Mouse (Mus musculus): ENCODE measurements at regions not wholly inside any gene's neighbourhood (a gene's known extent, or its start where the extent isn't known, plus 50 kb on each side); places are given as distances from the start of the nearest gene placed in this dataset.

- peak in 1 of 2 experiments; percentile 12 for DNase-seq (ENCODE audit: low spot score in 2 of 2)
Measured at GRCm38 (mm10) chr6:79099051-79099450, 630.4 kb upstream of the Reg3g start.

GRCm38 (mm10) chr6:79057531-79057930 is 588.9 kb upstream of the Reg3g start:
- no peak for DNase-seq (ENCODE audit: low spot score in 2 of 2)
